Mouse (Mus musculus) spleen, adult 2 months (tissue): ENCODE results near the gene Nfia.

Source experiments
- CTCF ChIP-seq: fragments of 200-500 bp; IDR thresholded peaks from 2 replicates; pipeline ENCODE4 v1.5.1; 2011; ENCODE audit warnings: mild to moderate bottlenecking, inconsistent platforms; ENCODE audit not compliant: insufficient read depth, insufficient read length, insufficient replicate concordance; ENCODE audit errors: extremely low read depth
- POLR2A ChIP-seq: fragments of 200-500 bp; IDR thresholded peaks from 2 replicates; pipeline ENCODE4 v1.6.1; 2011; ENCODE audit warnings: low read depth, low read length, inconsistent platforms

GRCm38 (mm10) chr4:97773110-97773593 lies 618 bp downstream of the Nfia start:
- TF ChIP-seq CTCF (no peak), POLR2A (no peak)
